Mouse (Mus musculus): ENCODE measurements at regions not wholly inside any gene's neighbourhood (a gene's known extent, or its start where the extent isn't known, plus 50 kb on each side); places are given as distances from the start of the nearest gene placed in this dataset.

GRCm38 (mm10) chr4:106261901-106262560 is 54.0 kb upstream of the Usp24 start:
- ATAC-seq (ENCODE audit: low FRiP score, low read depth) = no peak
- WGBS = 66% methylated on average over 3 of the region's 3 CpGs
- Histone ChIP-seq H3K9ac (no peak overlapping the region), H3K27ac (replicated peaks) (no peak overlapping the region), H3K4me2 (no peak overlapping the region), H3K4me1 (replicated peaks) (0 out of 2 replicates have a peak, but pooled peaks cover 5% of the 10 kb centered on the region), H3K9me3 (no peaks in the 10 kb centered on the region), H3K36me3 (no peaks in the 10 kb centered on the region), H3K27me3 (no peaks in the 10 kb centered on the region), H3K4me3 (no peak overlapping the region)

- H3K36me3 ChIP-seq = no peaks in the 10 kb centered on the region
- no peaks in the 10 kb centered on the region for H3K9me3 ChIP-seq
- no peaks in the 10 kb centered on the region for H3K27me3 ChIP-seq
- no peak overlapping the region for H3K4me2 ChIP-seq
- 0 out of 2 replicates have a peak, but pooled peaks cover 5% of the 10 kb centered on the region for H3K4me1 ChIP-seq (replicated peaks)
- no peak for ATAC-seq (ENCODE audit: low FRiP score, low read depth)
- H3K27ac ChIP-seq (replicated peaks) = no peak overlapping the region
- 79% methylated on average over 9 of the region's 9 CpGs for WGBS
- no peak overlapping the region for H3K4me3 ChIP-seq
- no peak overlapping the region for H3K9ac ChIP-seq
Measured at GRCm38 (mm10) chr4:106262751-106263725, 53.0 kb upstream of the Usp24 start.
